Mouse (Mus musculus): ENCODE measurements around the gene Hspg2.

DNA sequence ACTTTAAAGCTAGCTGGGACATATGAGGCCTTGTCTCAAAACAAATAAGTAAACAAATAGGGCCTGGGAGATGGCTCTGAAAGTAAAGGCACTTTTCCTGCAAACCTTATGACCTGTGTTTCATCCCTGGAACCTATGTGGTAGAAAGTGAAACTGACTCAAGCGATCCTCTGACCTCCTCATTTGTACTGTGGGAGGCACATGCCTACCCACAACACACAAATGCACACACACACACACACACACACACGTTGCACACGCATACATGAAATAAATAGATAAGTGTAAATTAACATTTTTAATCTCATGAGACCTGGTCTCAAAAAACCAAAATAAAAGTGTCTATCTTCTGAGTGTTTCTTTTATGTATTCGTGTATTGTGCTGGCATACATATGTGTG, 22.7 kb upstream of the Hspg2 start:
- no peak for TF ChIP-seq CTCF (conservative IDR thresholded peaks at IDR 0.05 in 1 of 2, IDR thresholded peaks at IDR 0.05 in 1 of 2; ENCODE audit: low read depth in 2 of 2, low read length in 2 of 2)
- no peak for TF ChIP-seq MEF2A (IDR thresholded peaks at IDR 0.05; ENCODE audit: borderline replicate concordance, low read depth, low read length)
- no peak; the same call in 1 of the 2 replicates for TF ChIP-seq EP300 (IDR thresholded peaks at IDR 0.05; ENCODE audit: low read length)
- no peak for TF ChIP-seq MXI1 (IDR thresholded peaks at IDR 0.05; ENCODE audit: low read depth, low read length)
- no peak for TF ChIP-seq SIN3A (IDR thresholded peaks at IDR 0.05; ENCODE audit: low read length)
- TF ChIP-seq BHLHE40 (IDR thresholded peaks at IDR 0.05; ENCODE audit: low read depth, low read length): peak; percentile 74
- no peak for TF ChIP-seq TCF12 (IDR thresholded peaks at IDR 0.05; ENCODE audit: low read depth, low read length)
- TF ChIP-seq MAX (IDR thresholded peaks at IDR 0.05; ENCODE audit: low read length): no peak
- TF ChIP-seq NRF1 (IDR thresholded peaks at IDR 0.05; ENCODE audit: low read depth, low read length): no peak
- no peak for TF ChIP-seq POLR2A (IDR thresholded peaks at IDR 0.05; ENCODE audit: low read depth, low read length)
- no peak for TF ChIP-seq GABPA (IDR thresholded peaks at IDR 0.05; ENCODE audit: insufficient replicate concordance, low read depth, low read length)
- TF ChIP-seq CHD2 (IDR thresholded peaks at IDR 0.05; ENCODE audit: low read length): no peak

All from CH12.LX (cell line).